Mouse (Mus musculus): Measurements from ENCODE around the gene Fdx1. TPM values are rescaled to one million over a fixed set of nuclear protein-coding genes. Genes with fewer than 3 reads are reported as not detected.

Gene Fdx1
- total and polyA plus RNA-seq, 3 experiments = 41.6 to 69.2 (median 51.1) TPM

- dilution Hi-C loops (cut with MboI; ENCODE audit: extremely low pct_ligation_motif_present, extremely low pct_unique_long_range_greater_than_20kb, low sequenced_read_pairs) = no loop called here
- H3K4me2 ChIP-seq (ENCODE audit: insufficient read depth, low read depth, poor library complexity, severe bottlenecking) = peak overlapping the region; percentile 44; the same call in 1 of the 2 replicates
- H3K4me3 ChIP-seq (replicated peaks in 1 of 3; ENCODE audit: low read depth in 2 of 3, low read length in 2 of 3, poor library complexity in 1 of 3) = no peak overlapping the region
Measured at GRCm38 (mm10) chr9:51961190-51961909, 2.0 kb downstream of the Fdx1 start.

GRCm38 (mm10) chr9:51960331-51960730 is 3.0 kb downstream of the Fdx1 start:
- Histone ChIP-seq H3K4me3 (replicated peaks in 1 of 3; ENCODE audit: low read depth in 2 of 3, low read length in 2 of 3, poor library complexity in 1 of 3) (no peak overlapping the region), H3K27me3 (replicated peaks) (peaks cover 2% of the 10 kb centered on the region), H3K27ac (ENCODE audit: insufficient read depth, low read depth) (no peak overlapping the region), H3K9ac (ENCODE audit: insufficient read depth, low read depth) (no peak overlapping the region), H3K4me1 (ENCODE audit: control insufficient read depth in 1 of 2, insufficient read depth in 2 of 2) (peaks cover 6 to 37% of the 10 kb centered on the region in 2 experiments; a peak in 3 of 4 replicates), H3K36me3 (replicated peaks in 1 of 2; ENCODE audit: control insufficient read depth in 1 of 2, insufficient read depth in 1 of 2, low read length in 1 of 2) (peaks cover 6 to 19% of the 10 kb centered on the region in 2 experiments), H3K4me2 (ENCODE audit: insufficient read depth, low read depth, poor library complexity, severe bottlenecking) (no peak overlapping the region), H3K79me2 (replicated peaks; ENCODE audit: control insufficient read depth, extremely low read depth, insufficient read depth, poor library complexity, severe bottlenecking) (peaks cover 2% of the 10 kb centered on the region), H3K9me3 (replicated peaks; ENCODE audit: low read length) (no peaks in the 10 kb centered on the region)
- in situ Hi-C loops (cut with MboI; ENCODE audit: low pct_ligation_motif_present, low pct_unique_long_range_greater_than_20kb, low sequenced_read_pairs) = no loop called here
- dilution Hi-C loops (cut with MboI; ENCODE audit: extremely low pct_ligation_motif_present, extremely low pct_unique_long_range_greater_than_20kb, low sequenced_read_pairs) = no loop called here
- no peak for DNase-seq (ENCODE audit: extremely low read depth)
- no peak for TF ChIP-seq TCF12 (IDR thresholded peaks at IDR 0.05; ENCODE audit: low read depth, low read length)
- no peak for TF ChIP-seq CHD1 (IDR thresholded peaks at IDR 0.05; ENCODE audit: low read depth, low read length)
- no peak for TF ChIP-seq POLR2AphosphoS2 (IDR thresholded peaks at IDR 0.05; ENCODE audit: low read depth, low read length)
- TF ChIP-seq UBTF (IDR thresholded peaks at IDR 0.05; ENCODE audit: low read depth, low read length) = no peak
- no peak for TF ChIP-seq JUN (IDR thresholded peaks at IDR 0.05; ENCODE audit: insufficient read depth, low read depth, low read length)
- TF ChIP-seq SMC3 (IDR thresholded peaks at IDR 0.05; ENCODE audit: low read depth, low read length) = no peak
- no peak for TF ChIP-seq KAT2A (IDR thresholded peaks at IDR 0.05; ENCODE audit: insufficient replicate concordance, low read length)
- TF ChIP-seq RAD21 (IDR thresholded peaks at IDR 0.05; ENCODE audit: low read depth, low read length) = no peak
- no peak for TF ChIP-seq MAX (IDR thresholded peaks at IDR 0.05; ENCODE audit: low read length)
- no peak for TF ChIP-seq PAX5 (IDR thresholded peaks at IDR 0.05; ENCODE audit: low read length)
- no peak for TF ChIP-seq MYC (IDR thresholded peaks at IDR 0.05; ENCODE audit: low read depth, low read length)
- TF ChIP-seq MAZ (IDR thresholded peaks at IDR 0.05; ENCODE audit: low read depth, low read length) = no peak
- no peak for TF ChIP-seq ELF1 (IDR thresholded peaks at IDR 0.05; ENCODE audit: low read depth, low read length)
- no peak for TF ChIP-seq NRF1 (IDR thresholded peaks at IDR 0.05; ENCODE audit: low read depth, low read length)
- TF ChIP-seq IRF4 (IDR thresholded peaks at IDR 0.05; ENCODE audit: low read depth, low read length) = no peak
- TF ChIP-seq E2F4 (IDR thresholded peaks at IDR 0.05; ENCODE audit: insufficient replicate concordance, low read depth, low read length) = no peak

More at GRCm38 (mm10) chr9:51961190-51961909, 2.0 kb downstream of the Fdx1 start:
- H3K27me3 ChIP-seq (replicated peaks) = peaks cover 2% of the 10 kb centered on the region
- H3K36me3 ChIP-seq (replicated peaks in 1 of 2; ENCODE audit: control insufficient read depth in 1 of 2, insufficient read depth in 1 of 2, low read length in 1 of 2) = peaks cover 4 to 11% of the 10 kb centered on the region in 2 experiments
- no peak overlapping the region for H3K27ac ChIP-seq (ENCODE audit: insufficient read depth, low read depth)
- no peak for TF ChIP-seq MAZ (IDR thresholded peaks at IDR 0.05; ENCODE audit: low read depth, low read length)
- TF ChIP-seq SIN3A (IDR thresholded peaks at IDR 0.05; ENCODE audit: low read length) = peak; percentile 66; the same call in 1 of the 2 replicates
- TF ChIP-seq RAD21 (IDR thresholded peaks at IDR 0.05; ENCODE audit: low read depth, low read length) = peak; percentile 60
- TF ChIP-seq MAX (IDR thresholded peaks at IDR 0.05; ENCODE audit: low read length) = peak; percentile 35; the same call in 1 of the 2 replicates
- TF ChIP-seq CTCF (conservative IDR thresholded peaks at IDR 0.05 in 1 of 2, IDR thresholded peaks at IDR 0.05 in 1 of 2; ENCODE audit: low read depth in 2 of 2, low read length in 2 of 2) = peak in 1 of 2 experiments; percentile 55; a peak in 2 of 4 replicates
- TF ChIP-seq USF1 (IDR thresholded peaks at IDR 0.05; ENCODE audit: low read depth, low read length) = no peak
- peak; percentile 86 for TF ChIP-seq ETS1 (conservative IDR thresholded peaks at IDR 0.05; ENCODE audit: low read depth, low read length)
- TF ChIP-seq MEF2A (IDR thresholded peaks at IDR 0.05; ENCODE audit: borderline replicate concordance, low read depth, low read length) = no peak
- TF ChIP-seq SMC3 (IDR thresholded peaks at IDR 0.05; ENCODE audit: low read depth, low read length) = peak; percentile 47
- TF ChIP-seq EP300 (IDR thresholded peaks at IDR 0.05; ENCODE audit: low read length) = peak; percentile 25; the same call in 1 of the 2 replicates
- TF ChIP-seq BHLHE40 (IDR thresholded peaks at IDR 0.05; ENCODE audit: low read depth, low read length) = peak; percentile 59
- TF ChIP-seq TBP (conservative IDR thresholded peaks at IDR 0.05; ENCODE audit: low read depth, low read length) = no peak
- no peak for TF ChIP-seq TCF12 (IDR thresholded peaks at IDR 0.05; ENCODE audit: low read depth, low read length)
- DNase-seq (ENCODE audit: extremely low read depth) = peak; percentile 58
- in situ Hi-C loops (cut with MboI; ENCODE audit: low pct_ligation_motif_present, low pct_unique_long_range_greater_than_20kb, low sequenced_read_pairs) = no loop called here
- no peaks in the 10 kb centered on the region for H3K9me3 ChIP-seq (replicated peaks; ENCODE audit: low read length)
- H3K4me1 ChIP-seq (ENCODE audit: control insufficient read depth in 1 of 2, insufficient read depth in 2 of 2) = peaks cover 6 to 37% of the 10 kb centered on the region in 2 experiments; a peak in 3 of 4 replicates
- H3K79me2 ChIP-seq (replicated peaks; ENCODE audit: control insufficient read depth, extremely low read depth, insufficient read depth, poor library complexity, severe bottlenecking) = peaks cover 2% of the 10 kb centered on the region
- H3K9ac ChIP-seq (ENCODE audit: insufficient read depth, low read depth) = 0 out of 2 replicates have a peak overlapping the region, but pooled peaks have one; percentile 13

All from CH12.LX (cell line).